Mouse (Mus musculus): Measurements from ENCODE around the gene Slc41a2. TPM values are rescaled to one million over a fixed set of nuclear protein-coding genes. Genes with fewer than 3 reads are reported as not detected.
A peak's percentile ranks its signal among the peaks of the same experiment; 100 is the strongest.
"Not testable (repeated sequence)": the region's sequence is repeated elsewhere in the genome, so short reads cannot be mapped to it uniquely, and the experiment has no call there.

The Slc41a2 gene
- polyA plus RNA-seq, 1 experiment from 2014 or later = 0.84 TPM

- Histone ChIP-seq H3K27me3 (ENCODE audit: control insufficient read depth, insufficient read depth, low read length) (no peaks in the 10 kb centered on the region), H3K9ac (ENCODE audit: low read length) (no peak overlapping the region), H3K9me3 (replicated peaks; ENCODE audit: control insufficient read depth, low read length) (no peaks in the 10 kb centered on the region), H3K4me3 (ENCODE audit: low read length) (no peak overlapping the region), H3K4me2 (ENCODE audit: low read depth, low read length) (no peak overlapping the region), H3K4me1 (ENCODE audit: control insufficient read depth, insufficient read depth, low read length) (peaks cover 19% of the 10 kb centered on the region), H3K27ac (ENCODE audit: low read length) (no peak overlapping the region), H3K36me3 (ENCODE audit: control insufficient read depth, insufficient read depth) (peaks cover 5% of the 10 kb centered on the region; the same call in 1 of the 2 replicates)
- WGBS = 64% methylated on average over 8 of the region's 8 CpGs
- 0 out of 2 replicates have a peak, but pooled peaks have one; percentile 29 for ATAC-seq (replicated peaks; ENCODE audit: extremely low read depth, insufficient read depth, low FRiP score)
Observed at GRCm38 (mm10) chr10:83376911-83377682, 39.4 kb upstream of the Slc41a2 start.

- H3K4me1 ChIP-seq (ENCODE audit: control insufficient read depth, insufficient read depth, low read length) = peaks cover 19% of the 10 kb centered on the region
- ATAC-seq (replicated peaks; ENCODE audit: extremely low read depth, insufficient read depth, low FRiP score); H3K4me2 ChIP-seq (ENCODE audit: low read depth, low read length); H3K9me3 ChIP-seq (replicated peaks; ENCODE audit: control insufficient read depth, low read length); H3K27ac ChIP-seq (ENCODE audit: low read length); H3K4me3 ChIP-seq (ENCODE audit: low read length); H3K9ac ChIP-seq (ENCODE audit: low read length); H3K27me3 ChIP-seq (ENCODE audit: control insufficient read depth, insufficient read depth, low read length): not testable (repeated sequence)
- H3K36me3 ChIP-seq (ENCODE audit: control insufficient read depth, insufficient read depth) = peaks cover 14% of the 10 kb centered on the region
- 87% methylated on average over 5 of the region's 5 CpGs for WGBS
Observed at GRCm38 (mm10) chr10:83375458-83375857, 37.8 kb upstream of the Slc41a2 start.

- H3K9ac ChIP-seq (ENCODE audit: low read length) = no peak overlapping the region
- no peaks in the 10 kb centered on the region for H3K9me3 ChIP-seq (replicated peaks; ENCODE audit: control insufficient read depth, low read length)
- ATAC-seq (replicated peaks; ENCODE audit: extremely low read depth, insufficient read depth, low FRiP score) = no peak
- peaks cover 15% of the 10 kb centered on the region for H3K36me3 ChIP-seq (ENCODE audit: control insufficient read depth, insufficient read depth)
- 85% methylated on average over 3 of the region's 3 CpGs for WGBS
- no peak overlapping the region for H3K4me2 ChIP-seq (ENCODE audit: low read depth, low read length)
- no peak overlapping the region for H3K4me3 ChIP-seq (ENCODE audit: low read length)
- H3K4me1 ChIP-seq (ENCODE audit: control insufficient read depth, insufficient read depth, low read length) = peaks cover 19% of the 10 kb centered on the region
- no peaks in the 10 kb centered on the region for H3K27me3 ChIP-seq (ENCODE audit: control insufficient read depth, insufficient read depth, low read length)
- H3K27ac ChIP-seq (ENCODE audit: low read length) = no peak overlapping the region
Observed at GRCm38 (mm10) chr10:83374045-83374656, 36.5 kb upstream of the Slc41a2 start.

GRCm38 (mm10) chr10:83368918-83369317 is 31.2 kb upstream of the Slc41a2 start:
- Histone ChIP-seq H3K27me3 (ENCODE audit: control insufficient read depth, insufficient read depth, low read length) (no peaks in the 10 kb centered on the region), H3K9ac (ENCODE audit: low read length) (no peak overlapping the region), H3K27ac (ENCODE audit: low read length) (no peak overlapping the region), H3K36me3 (ENCODE audit: control insufficient read depth, insufficient read depth) (peaks cover 37% of the 10 kb centered on the region), H3K4me2 (ENCODE audit: low read depth, low read length) (no peak overlapping the region), H3K9me3 (replicated peaks; ENCODE audit: control insufficient read depth, low read length) (no peaks in the 10 kb centered on the region), H3K4me1 (ENCODE audit: control insufficient read depth, insufficient read depth, low read length) (no peaks in the 10 kb centered on the region), H3K4me3 (ENCODE audit: low read length) (no peak overlapping the region)
- WGBS = 80% methylated on average over 5 of the region's 5 CpGs
- no peak for ATAC-seq (replicated peaks; ENCODE audit: extremely low read depth, insufficient read depth, low FRiP score)

GRCm38 (mm10) chr10:83363451-83363850 is 25.8 kb upstream of the Slc41a2 start:
- Histone ChIP-seq H3K27me3 (ENCODE audit: control insufficient read depth, insufficient read depth, low read length) (no peaks in the 10 kb centered on the region), H3K27ac (ENCODE audit: low read length) (no peak overlapping the region), H3K4me2 (ENCODE audit: low read depth, low read length) (no peak overlapping the region), H3K36me3 (ENCODE audit: control insufficient read depth, insufficient read depth) (peaks cover 27% of the 10 kb centered on the region), H3K9ac (ENCODE audit: low read length) (no peak overlapping the region), H3K4me1 (ENCODE audit: control insufficient read depth, insufficient read depth, low read length) (peaks cover 18% of the 10 kb centered on the region), H3K9me3 (replicated peaks; ENCODE audit: control insufficient read depth, low read length) (no peaks in the 10 kb centered on the region), H3K4me3 (ENCODE audit: low read length) (no peak overlapping the region)
- ATAC-seq (replicated peaks; ENCODE audit: extremely low read depth, insufficient read depth, low FRiP score) = no peak
- 88% methylated on average over 8 of the region's 8 CpGs for WGBS

GRCm38 (mm10) chr10:83361643-83362382 is 24.1 kb upstream of the Slc41a2 start:
- H3K27me3 ChIP-seq (ENCODE audit: control insufficient read depth, insufficient read depth, low read length) = no peaks in the 10 kb centered on the region
- H3K9ac ChIP-seq (ENCODE audit: low read length) = no peak overlapping the region
- H3K4me1 ChIP-seq (ENCODE audit: control insufficient read depth, insufficient read depth, low read length) = peaks cover 18% of the 10 kb centered on the region
- ATAC-seq (replicated peaks; ENCODE audit: extremely low read depth, insufficient read depth, low FRiP score) = no peak
- 64% methylated on average over 5 of the region's 5 CpGs for WGBS
- no peak overlapping the region; the same call in 1 of the 2 replicates for H3K4me2 ChIP-seq (ENCODE audit: low read depth, low read length)
- no peaks in the 10 kb centered on the region for H3K9me3 ChIP-seq (replicated peaks; ENCODE audit: control insufficient read depth, low read length)
- H3K4me3 ChIP-seq (ENCODE audit: low read length) = no peak overlapping the region; the same call in 1 of the 2 replicates
- no peak overlapping the region for H3K27ac ChIP-seq (ENCODE audit: low read length)
- peaks cover 17% of the 10 kb centered on the region for H3K36me3 ChIP-seq (ENCODE audit: control insufficient read depth, insufficient read depth)

GRCm38 (mm10) chr10:83360356-83360755 is 22.7 kb upstream of the Slc41a2 start:
- Histone ChIP-seq H3K4me1 (ENCODE audit: control insufficient read depth, insufficient read depth, low read length) (peaks cover 18% of the 10 kb centered on the region), H3K27ac (ENCODE audit: low read length) (peak overlapping the region; percentile 81), H3K27me3 (ENCODE audit: control insufficient read depth, insufficient read depth, low read length) (no peaks in the 10 kb centered on the region), H3K4me2 (ENCODE audit: low read depth, low read length) (peak overlapping the region; percentile 73), H3K9me3 (replicated peaks; ENCODE audit: control insufficient read depth, low read length) (no peaks in the 10 kb centered on the region), H3K9ac (ENCODE audit: low read length) (peak overlapping the region; percentile 79), H3K36me3 (ENCODE audit: control insufficient read depth, insufficient read depth) (peaks cover 5% of the 10 kb centered on the region; the same call in 1 of the 2 replicates), H3K4me3 (ENCODE audit: low read length) (peak overlapping the region; percentile 68)
- WGBS = under 1% methylated on average over 40 of the region's 40 CpGs
- ATAC-seq (replicated peaks; ENCODE audit: extremely low read depth, insufficient read depth, low FRiP score) = peak; percentile 58

GRCm38 (mm10) chr10:83359956-83360355 is 22.3 kb upstream of the Slc41a2 start, which contains the start of gene D10Wsu102e:
Gene D10Wsu102e (plus strand): TSS chr10:83360221.
- peak within 1 kb of the TSS; percentile 81 for H3K27ac ChIP-seq (ENCODE audit: low read length)
- WGBS = under 1% methylated on average over 30 of the region's 30 CpGs
- H3K4me1 ChIP-seq (ENCODE audit: control insufficient read depth, insufficient read depth, low read length) = peaks cover 18% of the 10 kb centered on the region
- peak within 1 kb of the TSS; percentile 73 for H3K4me2 ChIP-seq (ENCODE audit: low read depth, low read length)
- H3K4me3 ChIP-seq (ENCODE audit: low read length) = peak within 1 kb of the TSS; percentile 68
- no peaks in the 10 kb centered on the region for H3K27me3 ChIP-seq (ENCODE audit: control insufficient read depth, insufficient read depth, low read length)
- H3K36me3 ChIP-seq (ENCODE audit: control insufficient read depth, insufficient read depth) = peaks cover 5% of the 10 kb centered on the region; the same call in 1 of the 2 replicates
- H3K9ac ChIP-seq (ENCODE audit: low read length) = peak within 1 kb of the TSS; percentile 79
- ATAC-seq (replicated peaks; ENCODE audit: extremely low read depth, insufficient read depth, low FRiP score) = peak; percentile 97
- H3K9me3 ChIP-seq (replicated peaks; ENCODE audit: control insufficient read depth, low read length) = no peaks in the 10 kb centered on the region

Data from heart, embryonic 16.5 days (tissue).